Mouse (Mus musculus) thymus, adult 2 months (tissue): ENCODE data around the gene Poc1a.

ENCODE experiments used
- CTCF ChIP-seq: fragments of 200-500 bp; IDR thresholded peaks from 2 replicates; pipeline ENCODE4 v1.5.1; 2012; ENCODE audit warnings: mild to moderate bottlenecking, control low read depth, low read length, moderate library complexity, borderline replicate concordance; ENCODE audit not compliant: control insufficient read depth, poor library complexity, insufficient read depth; ENCODE audit errors: extremely low read depth
- POLR2A ChIP-seq: fragments of 200-500 bp; IDR thresholded peaks from 2 replicates; pipeline ENCODE4 v1.6.1; 2012; ENCODE audit warnings: mild to moderate bottlenecking, low read length, control low read depth, moderate library complexity; ENCODE audit not compliant: control insufficient read depth, poor library complexity, insufficient read depth; ENCODE audit errors: extremely low read depth

DNA sequence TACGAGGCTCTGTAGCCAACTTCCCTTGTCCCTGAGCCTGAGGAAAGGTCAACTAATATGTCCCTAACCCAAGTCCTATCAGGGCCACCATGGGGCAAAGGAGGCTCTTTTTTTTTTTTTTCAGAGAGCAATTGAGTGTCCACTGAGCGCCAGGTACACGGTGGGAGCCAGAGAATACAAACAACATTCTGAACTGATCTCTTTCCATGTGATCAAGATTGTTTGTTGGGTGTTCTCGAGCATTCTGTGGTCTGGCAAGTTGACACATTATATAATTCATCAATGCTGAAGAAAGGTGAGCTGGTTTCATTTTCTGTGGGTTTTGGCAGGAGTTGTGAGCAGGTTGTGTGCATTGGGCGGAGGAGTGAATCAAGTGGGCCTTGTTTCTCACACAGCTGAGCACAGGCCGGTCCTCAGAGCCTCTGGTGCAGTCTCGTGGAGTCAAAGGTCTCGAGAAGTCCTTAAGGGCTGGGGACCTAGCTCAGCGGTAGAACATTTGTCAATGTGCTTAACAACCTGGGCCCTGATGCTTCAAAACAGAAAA lies 17.4 kb upstream of the Poc1a start:
- TF ChIP-seq POLR2A = no peak
- TF ChIP-seq CTCF = no peak
